Mouse (Mus musculus): ENCODE results near the gene Gm16513. TPM values are rescaled to one million over a fixed set of nuclear protein-coding genes. Genes with fewer than 3 reads are reported as not detected.
"Not testable (repeated sequence)": the region's sequence is repeated elsewhere in the genome, so short reads cannot be mapped to it uniquely, and the experiment has no call there.

Gene Gm16513
- under 1 TPM in 1 of 2 experiments, not detected in 1; 0.24 TPM for polyA plus RNA-seq (2017; shearing (Covaris generic))

DNA sequence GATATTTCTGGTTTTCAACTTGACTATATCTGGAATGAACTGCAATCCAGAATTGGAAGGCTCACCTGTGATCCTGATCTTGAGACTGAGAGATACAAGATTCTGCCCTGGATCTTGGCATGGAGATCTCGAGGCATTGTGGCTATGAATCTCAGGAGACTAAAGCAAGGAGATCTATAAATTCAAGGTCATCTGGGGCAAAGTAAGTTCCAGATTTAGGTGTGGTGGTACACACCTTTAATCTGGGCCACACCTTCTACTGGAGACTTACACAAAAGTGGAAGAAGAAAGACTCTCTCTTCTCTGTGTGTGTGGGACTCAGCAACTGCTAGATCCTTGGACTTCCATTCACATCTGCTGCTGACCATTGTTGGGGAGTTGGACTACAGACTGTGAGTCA, at the start of gene Gm16513:
Gene Gm16513 (plus strand): TSS at position 301 of the 400 bp plus-strand sequence.
- ATAC-seq, result not testable (repeated sequence)

Other genes with a start within 250 kb of the Gm16513 start
- gene Gm6367, start 194.0 kb upstream of the Gm16513 start, polyA plus RNA-seq (2017; shearing (Covaris generic)), result not detected
- not detected for gene Gm7942, start 75.7 kb upstream of the Gm16513 start, polyA plus RNA-seq (2017; shearing (Covaris generic))
- not detected for gene Gm10424, start 90.1 kb downstream of the Gm16513 start, polyA plus RNA-seq (2017; shearing (Covaris generic))
- not detected for gene Gm3259, start 123.3 kb downstream of the Gm16513 start, polyA plus RNA-seq (2017; shearing (Covaris generic))

Measured in activated CD4-positive, CD25-positive, alpha-beta regulatory T cell, adult 4 months (primary cell).